Mouse (Mus musculus): ENCODE data around the gene Cntd1. TPM values are rescaled to one million over a fixed set of nuclear protein-coding genes. Genes with fewer than 3 reads are reported as not detected.
"Not testable (repeated sequence)": the region's sequence is repeated elsewhere in the genome, so short reads cannot be mapped to it uniquely, and the experiment has no call there.

The Cntd1 gene
- polyA plus RNA-seq, 1 experiment from 2014 or later, result 1.5 TPM

GRCm38 (mm10) chr11:101302004-101302798 lies 23.4 kb downstream of the Cntd1 start, which contains the start of gene Becn1:
Gene Becn1 (minus strand): TSS chr11:101302286.
- H3K9ac ChIP-seq, result peak within 1 kb of the TSS; percentile 89
- H3K36me3 ChIP-seq, result peaks cover 11% of the 10 kb centered on the region
- H3K27me3 ChIP-seq, result no peaks in the 10 kb centered on the region
- peak; percentile 89 for ATAC-seq (ENCODE audit: low FRiP score)
- H3K4me1 ChIP-seq, result peaks cover 14% of the 10 kb centered on the region
- H3K9me3 ChIP-seq (replicated peaks), result no peaks in the 10 kb centered on the region
- WGBS, result 6% methylated on average over 39 of the region's 39 CpGs
- peak within 1 kb of the TSS; percentile 84 for H3K4me2 ChIP-seq (replicated peaks)
- H3K4me3 ChIP-seq, result peak within 1 kb of the TSS; percentile 93
- peak within 1 kb of the TSS; percentile 35; the same call in 1 of the 2 replicates for H3K27ac ChIP-seq

DNA sequence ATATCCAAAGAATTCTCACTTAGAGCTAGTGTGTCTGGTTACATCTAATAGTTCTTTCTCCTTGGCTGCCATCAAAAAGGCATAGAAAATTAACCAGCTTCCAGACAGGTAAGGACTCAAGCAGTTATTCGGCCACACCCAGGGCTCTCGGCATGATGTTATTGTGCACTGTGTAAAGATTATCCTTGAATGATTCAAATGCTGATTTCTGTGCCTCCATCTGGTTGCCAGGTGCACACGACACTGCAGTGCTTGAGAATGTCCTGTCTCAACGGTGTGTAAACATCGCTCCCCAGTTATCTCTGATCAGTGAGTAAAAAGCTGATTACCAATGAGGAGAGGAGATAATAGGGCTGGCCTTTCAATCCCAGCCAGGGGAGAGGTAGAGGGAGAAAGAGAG lies 28.9 kb downstream of the Cntd1 start:
- ATAC-seq (ENCODE audit: low FRiP score), result no peak
- H3K27me3 ChIP-seq, result no peaks in the 10 kb centered on the region
- H3K4me3 ChIP-seq, result no peak overlapping the region
- no peak overlapping the region for H3K27ac ChIP-seq
- no peak overlapping the region for H3K9ac ChIP-seq
- H3K9me3 ChIP-seq (replicated peaks), result no peaks in the 10 kb centered on the region
- 38% methylated on average over 5 of the region's 5 CpGs for WGBS
- no peaks in the 10 kb centered on the region for H3K36me3 ChIP-seq
- no peaks in the 10 kb centered on the region for H3K4me1 ChIP-seq
- no peak overlapping the region for H3K4me2 ChIP-seq (replicated peaks)

GRCm38 (mm10) chr11:101311083-101311482 lies 32.3 kb downstream of the Cntd1 start:
- H3K4me1 ChIP-seq, result no peaks in the 10 kb centered on the region
- no peaks in the 10 kb centered on the region for H3K36me3 ChIP-seq
- no peak overlapping the region for H3K27ac ChIP-seq
- no peak for ATAC-seq (ENCODE audit: low FRiP score)
- H3K4me3 ChIP-seq, result no peak overlapping the region
- H3K9ac ChIP-seq, result no peak overlapping the region
- no peaks in the 10 kb centered on the region for H3K9me3 ChIP-seq (replicated peaks)
- no peaks in the 10 kb centered on the region for H3K27me3 ChIP-seq
- 87% methylated on average over 3 of the region's 3 CpGs for WGBS
- H3K4me2 ChIP-seq (replicated peaks), result no peak overlapping the region

DNA sequence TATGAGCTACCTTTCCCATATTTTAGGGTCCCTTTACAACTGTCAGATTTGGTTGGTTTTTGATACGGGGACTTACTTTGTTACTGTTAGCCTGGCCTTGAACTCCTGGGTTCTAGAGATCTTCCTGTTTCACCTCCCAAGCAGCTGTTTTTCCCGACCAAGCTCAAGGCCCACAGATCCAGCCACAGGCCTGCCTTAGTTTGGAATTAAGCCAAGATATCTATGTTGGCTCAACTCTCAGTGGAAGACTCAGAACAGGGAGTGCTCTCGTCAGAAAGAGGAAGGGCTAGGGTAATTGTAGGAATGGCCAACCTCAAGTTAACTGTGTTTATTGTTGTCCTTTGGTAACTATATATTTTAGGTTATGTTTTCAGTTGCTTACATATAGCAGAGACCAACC lies 33.3 kb downstream of the Cntd1 start:
- H3K9ac ChIP-seq, result no peak overlapping the region
- ATAC-seq (ENCODE audit: low FRiP score), result no peak
- WGBS, result 74% methylated on average over 3 of the region's 3 CpGs
- no peak overlapping the region for H3K27ac ChIP-seq
- no peaks in the 10 kb centered on the region for H3K9me3 ChIP-seq (replicated peaks)
- no peak overlapping the region for H3K4me3 ChIP-seq
- H3K36me3 ChIP-seq, result no peaks in the 10 kb centered on the region
- H3K4me2 ChIP-seq (replicated peaks), result no peak overlapping the region
- no peaks in the 10 kb centered on the region for H3K27me3 ChIP-seq
- peaks cover 7% of the 10 kb centered on the region for H3K4me1 ChIP-seq

- Histone ChIP-seq H3K4me2 (replicated peaks) (no peak overlapping the region), H3K36me3 (peaks cover 14% of the 10 kb centered on the region), H3K27me3 (no peaks in the 10 kb centered on the region), H3K9ac (no peak overlapping the region), H3K4me1 (peaks cover 16% of the 10 kb centered on the region), H3K4me3 (no peak overlapping the region), H3K9me3 (replicated peaks) (no peaks in the 10 kb centered on the region), H3K27ac (no peak overlapping the region)
- no peak for ATAC-seq (ENCODE audit: low FRiP score)
- WGBS, result 100% methylated on average over 1 of the region's 1 CpGs
These were observed 35.8 kb downstream of the Cntd1 start for GRCm38 (mm10) chr11:101314567-101314966.

GRCm38 (mm10) chr11:101315082-101315650 lies 36.4 kb downstream of the Cntd1 start:
- Histone ChIP-seq H3K4me2 (replicated peaks) (peak overlapping the region; percentile 99), H3K4me3 (peak overlapping the region; percentile 97), H3K27me3 (no peaks in the 10 kb centered on the region), H3K27ac (peak overlapping the region; percentile 77), H3K36me3 (peaks cover 20% of the 10 kb centered on the region), H3K9me3 (replicated peaks) (no peaks in the 10 kb centered on the region), H3K4me1 (peaks cover 16% of the 10 kb centered on the region), H3K9ac (peak overlapping the region; percentile 96; the same call in 1 of the 2 replicates)
- peak; percentile 7; the same call in 1 of the 2 replicates for ATAC-seq (ENCODE audit: low FRiP score)
- 76% methylated on average over 8 of the region's 8 CpGs for WGBS

- peak within 1 kb of the TSS; percentile 97 for H3K4me3 ChIP-seq
- H3K4me2 ChIP-seq (replicated peaks), result peak within 1 kb of the TSS; percentile 99
- H3K4me1 ChIP-seq, result peaks cover 16% of the 10 kb centered on the region
- H3K27me3 ChIP-seq, result no peaks in the 10 kb centered on the region
- WGBS, result under 1% methylated on average over 61 of the region's 62 CpGs
- H3K9ac ChIP-seq, result peak within 1 kb of the TSS; percentile 96
- peak within 1 kb of the TSS; percentile 77 for H3K27ac ChIP-seq
- peaks cover 28% of the 10 kb centered on the region for H3K36me3 ChIP-seq
- peak; percentile 95 for ATAC-seq (ENCODE audit: low FRiP score)
- H3K9me3 ChIP-seq (replicated peaks), result no peaks in the 10 kb centered on the region
These were observed 37.1 kb downstream of the Cntd1 start, which contains the start of gene Psme3 for GRCm38 (mm10) chr11:101315665-101316500. Gene Psme3 (plus strand): TSS chr11:101316213.

- Histone ChIP-seq H3K4me2 (replicated peaks) (peak overlapping the region; percentile 99), H3K36me3 (peaks cover 34% of the 10 kb centered on the region), H3K27ac (peak overlapping the region; percentile 77), H3K4me1 (peaks cover 16% of the 10 kb centered on the region), H3K9ac (peak overlapping the region; percentile 96), H3K9me3 (replicated peaks) (no peaks in the 10 kb centered on the region), H3K4me3 (peak overlapping the region; percentile 97), H3K27me3 (no peaks in the 10 kb centered on the region)
- WGBS, result under 1% methylated on average over 17 of the region's 17 CpGs
- peak; percentile 73 for ATAC-seq (ENCODE audit: low FRiP score)
These were observed 37.7 kb downstream of the Cntd1 start for GRCm38 (mm10) chr11:101316501-101316917.

GRCm38 (mm10) chr11:101323609-101324008 lies 44.8 kb downstream of the Cntd1 start:
- H3K36me3 ChIP-seq, result peaks cover 76% of the 10 kb centered on the region
- no peak overlapping the region for H3K4me2 ChIP-seq (replicated peaks)
- no peak overlapping the region for H3K9ac ChIP-seq
- WGBS, result 14% methylated on average over 4 of the region's 4 CpGs
- no peaks in the 10 kb centered on the region for H3K4me1 ChIP-seq
- no peak overlapping the region for H3K27ac ChIP-seq
- no peaks in the 10 kb centered on the region for H3K27me3 ChIP-seq
- no peaks in the 10 kb centered on the region for H3K9me3 ChIP-seq (replicated peaks)
- no peak for ATAC-seq (ENCODE audit: low FRiP score)
- H3K4me3 ChIP-seq, result no peak overlapping the region

- H3K9ac ChIP-seq, result no peak within 1 kb of the TSS
- 96% methylated on average over 5 of the region's 5 CpGs for WGBS
- H3K4me1 ChIP-seq, result no peaks in the 10 kb centered on the region
- no peak within 1 kb of the TSS for H3K27ac ChIP-seq
- no peaks in the 10 kb centered on the region for H3K27me3 ChIP-seq
- peaks cover 64% of the 10 kb centered on the region for H3K36me3 ChIP-seq
- no peak within 1 kb of the TSS for H3K4me3 ChIP-seq
- H3K9me3 ChIP-seq (replicated peaks), result no peaks in the 10 kb centered on the region
- H3K4me2 ChIP-seq (replicated peaks), result no peak within 1 kb of the TSS
- no peak for ATAC-seq (ENCODE audit: low FRiP score)
These were observed 46.0 kb downstream of the Cntd1 start, which contains the start of gene Aoc2 for GRCm38 (mm10) chr11:101324763-101325162. Gene Aoc2 (plus strand): TSS chr11:101325063.

DNA sequence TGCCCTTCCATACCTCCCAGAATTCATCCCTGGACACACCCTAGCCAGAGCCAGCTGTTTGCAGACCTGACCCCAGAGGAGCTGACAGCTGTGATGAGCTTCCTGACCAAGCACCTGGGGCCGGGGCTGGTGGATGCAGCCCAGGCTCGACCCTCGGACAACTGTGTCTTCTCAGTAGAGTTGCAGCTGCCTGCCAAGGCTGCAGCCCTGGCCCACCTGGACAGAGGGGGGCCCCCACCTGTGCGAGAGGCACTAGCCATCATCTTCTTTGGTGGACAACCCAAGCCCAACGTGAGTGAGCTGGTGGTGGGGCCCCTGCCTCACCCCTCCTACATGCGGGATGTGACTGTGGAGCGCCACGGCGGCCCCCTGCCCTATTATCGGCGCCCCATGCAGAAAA lies 46.4 kb downstream of the Cntd1 start:
- H3K9ac ChIP-seq; H3K27me3 ChIP-seq; H3K4me1 ChIP-seq; ATAC-seq (ENCODE audit: low FRiP score); H3K27ac ChIP-seq; H3K4me2 ChIP-seq (replicated peaks); H3K9me3 ChIP-seq (replicated peaks); H3K4me3 ChIP-seq: not testable (repeated sequence)
- peaks cover 60% of the 10 kb centered on the region for H3K36me3 ChIP-seq
- WGBS, result 94% methylated on average over 11 of the region's 11 CpGs

GRCm38 (mm10) chr11:101326147-101326546 lies 47.3 kb downstream of the Cntd1 start:
- Histone ChIP-seq H3K9me3 (replicated peaks) (no peaks in the 10 kb centered on the region), H3K9ac (no peak overlapping the region), H3K4me1 (no peaks in the 10 kb centered on the region), H3K4me3 (no peak overlapping the region), H3K36me3 (peaks cover 50% of the 10 kb centered on the region), H3K4me2 (replicated peaks) (no peak overlapping the region), H3K27ac (no peak overlapping the region), H3K27me3 (no peaks in the 10 kb centered on the region)
- ATAC-seq (ENCODE audit: low FRiP score), result no peak
- 86% methylated on average over 11 of the region's 11 CpGs for WGBS
